Mouse (Mus musculus): ENCODE results near the gene Crlf1.

The Crlf1 gene

DNA sequence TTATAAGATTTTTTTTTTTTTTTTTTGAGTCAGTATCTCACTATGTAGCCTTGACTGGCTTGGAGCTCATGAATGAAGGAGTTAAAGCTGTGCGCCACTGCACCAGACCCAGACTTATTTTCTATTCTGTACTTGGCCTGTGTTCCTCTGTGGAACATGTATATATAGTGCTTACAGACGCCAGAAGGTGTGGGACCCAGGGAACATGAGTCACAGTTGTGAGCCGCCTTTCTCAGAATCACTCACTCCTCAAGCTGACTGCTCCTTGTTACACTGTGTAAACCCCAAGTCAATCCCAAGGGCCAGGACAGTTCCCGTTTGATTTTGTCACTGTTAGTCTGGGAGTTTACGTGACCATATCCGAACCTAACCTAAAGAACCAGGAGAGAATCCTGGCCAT, 26.1 kb downstream of the Crlf1 start:
- no peak for DNase-seq (ENCODE audit: low read depth, low spot score)

GRCm38 (mm10) chr8:70519606-70520005, 26.6 kb downstream of the Crlf1 start:
- DNase-seq (ENCODE audit: low read depth, low spot score), result no peak

DNA sequence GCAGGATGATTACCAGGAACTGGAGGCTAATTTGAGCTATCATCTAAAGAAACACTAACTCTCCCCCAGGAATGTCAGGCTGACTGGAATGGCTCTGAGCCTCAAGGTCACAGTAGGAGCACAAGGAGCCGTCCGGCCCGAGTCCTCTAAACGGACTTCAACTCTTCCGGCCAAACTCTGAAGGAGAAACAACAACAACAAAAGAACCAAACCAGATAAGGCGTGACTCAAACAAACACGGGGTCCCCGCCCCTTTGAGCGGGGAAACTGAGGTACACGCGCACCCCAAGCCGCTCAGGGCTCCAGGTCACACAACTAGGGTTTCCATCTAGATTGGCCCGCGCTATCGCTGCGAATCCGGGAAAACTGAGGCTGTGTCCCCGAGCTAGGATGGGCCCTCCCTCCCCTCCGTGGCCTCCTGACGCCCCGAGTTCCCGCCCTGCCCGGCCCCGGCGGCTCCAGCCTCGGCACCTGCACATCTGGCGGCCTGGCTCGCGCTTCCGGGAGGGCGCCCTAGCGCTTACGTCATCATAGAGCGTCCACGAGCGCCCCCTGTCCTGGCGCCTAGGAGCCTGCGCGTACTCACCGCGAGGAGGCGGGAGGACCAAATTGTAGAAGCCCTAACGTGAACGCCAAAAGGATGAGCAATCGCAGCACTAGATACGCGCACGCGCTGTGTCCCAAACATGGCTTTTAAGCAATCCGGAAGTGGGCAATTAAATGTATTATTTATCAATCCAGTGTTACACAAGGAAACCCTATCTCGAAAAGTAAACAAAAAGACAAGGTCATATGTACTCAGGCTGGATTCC, 29.8 kb downstream of the Crlf1 start:
- DNase-seq (ENCODE audit: low read depth, low spot score), result peak; percentile 92

DNA sequence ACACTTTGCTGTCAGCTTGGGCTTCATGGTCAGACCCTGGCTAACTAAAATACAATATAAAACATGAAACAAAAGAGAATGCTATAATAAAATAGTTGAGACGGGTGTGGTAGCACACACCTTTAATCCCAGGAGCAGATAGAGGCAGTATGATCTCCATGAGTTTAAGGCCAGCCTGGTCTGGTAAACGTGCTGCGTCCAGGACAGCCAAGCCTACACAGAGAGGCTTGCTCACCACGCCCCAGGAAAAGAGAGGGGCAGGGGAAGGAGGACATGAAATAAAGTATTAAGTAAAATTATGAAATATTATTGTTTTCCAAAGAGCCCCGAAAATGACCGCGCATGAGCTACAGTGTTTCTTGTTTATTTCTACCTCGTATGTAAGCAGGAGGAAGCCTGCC, 34.2 kb downstream of the Crlf1 start:
- no peak for DNase-seq (ENCODE audit: low read depth, low spot score)

DNA sequence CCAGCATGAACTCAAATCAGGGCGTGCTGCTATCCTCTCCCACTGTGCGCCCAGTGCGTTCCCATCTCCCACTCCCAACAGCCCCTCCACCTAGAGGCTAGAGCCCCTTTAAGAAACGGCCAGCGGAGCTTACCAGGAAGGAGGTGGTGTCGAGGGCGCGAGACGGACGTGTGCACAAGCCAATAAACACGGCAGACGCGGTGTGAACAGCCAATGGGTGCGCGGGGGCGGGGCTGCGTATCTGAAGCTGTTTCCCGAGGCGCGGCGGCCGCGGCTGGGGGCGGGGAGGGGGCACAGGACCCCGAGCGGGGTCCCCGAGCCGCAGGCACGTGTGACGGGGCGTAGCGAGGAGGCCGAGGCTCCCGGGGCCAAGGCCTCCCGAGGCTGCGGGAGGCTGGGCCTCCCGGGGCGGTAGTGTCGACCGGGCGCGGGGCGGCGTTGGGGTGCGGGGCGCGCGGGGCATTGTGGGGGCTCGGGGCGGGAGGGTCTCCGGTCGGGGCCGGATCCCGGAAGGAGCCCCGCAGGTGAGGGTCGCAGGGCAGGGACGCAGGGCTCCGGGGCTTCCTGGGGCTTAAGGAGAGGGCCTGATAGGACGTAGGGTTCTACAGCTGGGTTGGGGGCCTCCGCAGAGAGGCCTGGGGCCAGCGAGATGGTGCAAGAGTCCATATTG, 34.7 kb downstream of the Crlf1 start, which contains the start of the genes Fkbp8 and Kxd1:
Gene Fkbp8, plus strand, starts transcription at position 213 of the 670 bp plus-strand sequence.
Gene Kxd1, minus strand, starts transcription at position 445 of the 670 bp plus-strand sequence.
- DNase-seq (ENCODE audit: low read depth, low spot score), result peak; percentile 90

DNA sequence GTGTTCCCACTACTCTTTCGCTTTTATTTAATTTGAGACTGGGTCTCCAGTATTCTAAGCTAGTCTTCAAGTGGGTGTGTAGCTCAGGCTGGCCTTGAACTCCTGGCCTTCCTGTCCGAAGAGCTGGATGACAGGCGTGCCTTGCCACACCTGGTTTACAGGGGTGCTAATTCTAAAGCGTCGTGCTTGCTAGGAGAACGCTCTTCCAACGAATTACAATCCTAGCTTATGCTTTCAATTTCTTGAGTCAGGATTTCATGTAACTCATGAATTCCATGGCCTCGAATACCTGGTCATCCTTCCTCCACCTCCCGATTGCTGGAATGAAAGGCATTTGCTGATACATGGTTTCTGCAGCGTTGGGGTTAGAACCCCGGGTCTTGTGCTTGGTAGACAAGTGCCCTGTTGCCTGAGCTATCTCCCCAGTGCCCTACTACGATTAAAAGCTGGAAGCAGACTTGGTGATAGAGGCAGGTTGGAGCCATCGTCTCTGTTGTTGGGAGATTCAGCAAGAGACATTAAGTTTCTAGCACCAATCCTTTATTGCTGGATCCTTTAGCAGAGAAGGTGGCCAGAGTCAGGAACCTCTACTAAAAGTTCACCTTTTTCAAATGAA, 35.3 kb downstream of the Crlf1 start:
- DNase-seq (ENCODE audit: low read depth, low spot score), result no peak

GRCm38 (mm10) chr8:70529299-70529698, 36.3 kb downstream of the Crlf1 start:
- DNase-seq (ENCODE audit: low read depth, low spot score), result no peak

GRCm38 (mm10) chr8:70529741-70530161, 36.8 kb downstream of the Crlf1 start:
- DNase-seq (ENCODE audit: low read depth, low spot score), result no peak

GRCm38 (mm10) chr8:70530314-70530713, 37.4 kb downstream of the Crlf1 start:
- no peak for DNase-seq (ENCODE audit: low read depth, low spot score)

DNA sequence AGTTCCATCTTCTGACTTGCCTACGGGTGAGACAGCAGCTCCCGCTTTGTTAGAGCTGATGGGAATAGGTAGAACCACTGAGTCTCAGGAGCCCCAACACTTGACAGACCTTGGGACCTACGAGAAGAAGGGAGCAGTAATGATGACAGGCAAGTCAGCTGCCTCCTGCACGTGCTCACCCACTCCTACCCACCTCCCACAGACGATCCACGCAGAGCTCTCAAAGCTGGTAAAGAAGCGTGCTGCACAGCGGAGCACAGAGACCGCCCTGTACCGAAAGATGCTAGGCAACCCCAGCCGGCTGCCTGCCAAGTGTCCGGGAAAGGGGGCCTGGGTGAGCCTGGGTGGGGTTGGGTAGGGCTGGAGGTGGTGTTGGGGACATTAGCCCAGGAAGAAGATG, 41.3 kb downstream of the Crlf1 start:
- DNase-seq (ENCODE audit: low read depth, low spot score), result no peak

- DNase-seq (ENCODE audit: low read depth, low spot score), result no peak
Observed at GRCm38 (mm10) chr8:70535221-70535620, 42.3 kb downstream of the Crlf1 start.

- no peak for DNase-seq (ENCODE audit: low read depth, low spot score)
Observed at GRCm38 (mm10) chr8:70535701-70536100, 42.7 kb downstream of the Crlf1 start.

DNA sequence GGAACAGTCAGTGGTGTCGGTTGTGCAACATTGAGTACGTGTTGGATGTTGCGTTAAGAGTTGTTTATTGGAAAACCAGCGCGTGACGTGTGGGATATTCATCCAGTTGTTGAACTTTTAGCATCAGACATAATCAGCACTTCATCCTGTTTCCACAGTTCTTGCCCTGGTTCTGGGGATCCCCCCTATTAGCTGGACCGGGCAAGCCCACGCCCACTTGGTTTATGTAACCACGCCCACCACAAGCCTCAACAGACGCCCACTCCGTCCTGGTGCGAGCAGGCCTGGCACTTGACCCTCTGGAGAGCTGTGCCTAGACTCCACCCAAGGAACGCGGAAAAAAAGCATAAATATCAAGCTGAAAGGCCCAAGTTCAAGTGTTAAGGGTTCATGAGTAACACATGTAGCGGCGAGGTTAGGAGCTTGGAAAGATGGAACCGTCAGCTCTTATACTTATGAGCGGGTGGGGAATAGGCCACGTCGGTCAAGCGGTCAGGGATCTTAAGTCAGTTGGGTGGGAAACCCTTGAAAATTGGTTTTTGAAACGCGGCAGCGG, 45.1 kb downstream of the Crlf1 start:
- no peak for DNase-seq (ENCODE audit: low read depth, low spot score)

GRCm38 (mm10) chr8:70538633-70539076, 45.7 kb downstream of the Crlf1 start:
- DNase-seq (ENCODE audit: low read depth, low spot score), result peak; percentile 99

- DNase-seq (ENCODE audit: low read depth, low spot score), result peak; percentile 95
Observed at GRCm38 (mm10) chr8:70539077-70539813, 46.3 kb downstream of the Crlf1 start, which contains the start of gene Ell. Gene Ell, plus strand, starts transcription at chr8:70539457.

GRCm38 (mm10) chr8:70540013-70540506, 47.1 kb downstream of the Crlf1 start:
- no peak for DNase-seq (ENCODE audit: low read depth, low spot score)

GRCm38 (mm10) chr8:70540507-70541071, 47.6 kb downstream of the Crlf1 start:
- DNase-seq (ENCODE audit: low read depth, low spot score), result no peak

DNA sequence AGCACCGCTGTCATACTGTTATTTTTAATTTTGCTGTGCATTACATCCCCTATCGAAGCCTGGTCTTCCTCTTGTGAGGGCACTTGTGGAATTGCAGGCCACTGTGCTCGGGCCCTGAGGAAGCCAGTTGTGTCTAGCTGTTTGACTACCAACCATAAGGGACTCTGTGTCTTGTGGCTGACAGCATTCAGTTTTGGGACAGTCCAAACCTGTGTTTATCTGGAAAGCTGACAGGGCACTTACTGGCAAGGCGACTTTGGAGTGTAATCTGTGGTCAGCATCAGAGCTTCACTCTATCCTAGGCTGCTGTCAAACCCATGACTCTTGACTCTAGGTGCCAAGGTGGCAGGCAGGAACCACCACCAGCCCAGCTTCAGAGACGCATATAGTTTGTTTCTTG, 48.1 kb downstream of the Crlf1 start:
- no peak for DNase-seq (ENCODE audit: low read depth, low spot score)

DNA sequence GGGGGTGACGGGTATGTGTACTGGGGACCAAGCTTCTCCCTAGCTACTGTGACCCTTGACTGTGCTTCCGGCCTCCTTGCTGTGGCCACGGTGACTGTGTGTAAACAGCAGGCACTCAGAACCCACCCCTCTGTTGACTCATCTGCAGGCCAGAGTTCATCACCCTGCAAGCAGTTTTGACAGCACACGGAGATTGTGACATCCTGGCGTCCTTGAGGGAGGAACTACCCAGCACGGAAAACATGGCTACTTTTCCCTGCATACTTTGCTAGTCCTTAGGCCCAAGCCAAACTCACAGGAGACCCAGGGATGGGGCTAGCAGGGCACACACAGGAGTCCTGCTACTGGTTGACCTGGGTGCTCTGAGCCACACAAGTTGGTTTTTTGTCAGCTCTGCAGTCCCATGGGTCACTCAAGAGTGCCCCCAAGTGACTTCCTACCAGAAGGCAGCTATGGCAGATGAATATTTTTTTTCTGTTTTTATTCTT, 51.3 kb downstream of the Crlf1 start:
- DNase-seq (ENCODE audit: low read depth, low spot score), result no peak

DNA sequence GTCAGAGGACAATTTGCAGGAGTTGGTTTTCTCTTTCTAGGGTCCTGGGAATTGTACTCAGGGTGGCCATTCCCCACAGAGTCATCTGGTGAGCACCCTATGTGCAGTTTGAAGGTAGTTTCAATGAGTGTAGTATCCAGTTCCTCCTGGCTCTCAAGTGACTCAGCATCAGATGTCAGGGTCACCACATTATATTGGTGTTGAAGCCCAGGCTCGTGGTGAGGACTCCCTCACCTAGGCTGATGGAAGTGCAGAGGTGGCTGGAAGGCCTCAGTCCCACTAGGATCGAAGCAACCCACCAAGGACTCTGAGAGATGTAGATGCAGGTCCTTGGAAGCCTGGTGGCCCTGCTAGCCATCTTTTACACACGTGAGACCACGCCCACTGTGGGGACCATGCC, 53.5 kb downstream of the Crlf1 start:
- no peak for DNase-seq (ENCODE audit: low read depth, low spot score)

DNA sequence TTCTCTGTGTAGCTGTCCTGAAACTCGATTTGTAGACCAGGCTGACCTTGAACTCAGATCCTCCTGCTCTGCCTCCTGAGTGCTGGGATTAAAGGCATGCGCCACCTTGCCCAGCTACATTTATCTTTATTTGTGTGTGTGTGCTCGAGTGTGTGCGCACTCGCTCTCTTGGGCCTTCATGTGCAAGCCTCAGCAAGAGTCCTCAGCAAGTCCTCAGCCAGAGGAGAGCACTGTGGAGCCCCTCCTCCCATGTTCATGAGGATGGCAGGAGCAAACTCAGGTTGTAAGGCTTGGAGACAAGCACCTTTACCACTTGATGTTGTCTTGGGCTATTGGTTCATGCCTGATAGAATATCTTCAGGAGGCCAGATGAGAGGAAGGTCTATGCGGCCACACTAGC, 54.8 kb downstream of the Crlf1 start:
- DNase-seq (ENCODE audit: low read depth, low spot score), result no peak
